Mouse (Mus musculus) stomach, adult 2 months (tissue): Measurements from ENCODE around the gene Klra8. TPM values are rescaled to one million over a fixed set of nuclear protein-coding genes. Genes with fewer than 3 reads are reported as not detected.

Source experiments
- polyA plus RNA-seq: library from polyadenylated mRNA; depleted of rRNA; stranded (reverse); fragments of >200 nt; gene quantifications from 2 replicates; pipeline ENCODE4 v1.2.3, GENCODE M21; 2012; rRNA removed

Klra8 gene
- polyA plus RNA-seq: not detected in 2 replicates

DNA sequence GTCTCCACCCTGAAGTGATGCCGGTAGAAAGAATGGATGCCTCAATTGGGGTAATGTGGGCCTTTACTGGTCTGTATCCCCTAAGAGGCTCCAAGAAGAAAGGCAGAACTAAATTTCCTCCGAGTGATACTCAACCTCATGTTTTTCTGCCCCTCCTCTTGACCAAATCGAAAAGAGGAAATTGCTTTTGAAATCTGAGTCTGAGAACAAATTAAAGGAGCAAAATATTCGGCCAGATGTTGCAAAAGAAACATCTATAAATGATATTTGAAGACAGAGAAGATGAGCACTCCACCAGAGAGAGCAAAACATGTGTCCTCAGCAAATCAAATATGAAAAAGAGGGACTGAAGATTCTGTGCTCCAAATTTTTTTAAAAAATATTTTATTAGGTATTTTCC, at the start of gene Klra8:
Gene Klra8, minus strand, starts transcription at position 101 of the 400 bp plus-strand sequence.

DNA sequence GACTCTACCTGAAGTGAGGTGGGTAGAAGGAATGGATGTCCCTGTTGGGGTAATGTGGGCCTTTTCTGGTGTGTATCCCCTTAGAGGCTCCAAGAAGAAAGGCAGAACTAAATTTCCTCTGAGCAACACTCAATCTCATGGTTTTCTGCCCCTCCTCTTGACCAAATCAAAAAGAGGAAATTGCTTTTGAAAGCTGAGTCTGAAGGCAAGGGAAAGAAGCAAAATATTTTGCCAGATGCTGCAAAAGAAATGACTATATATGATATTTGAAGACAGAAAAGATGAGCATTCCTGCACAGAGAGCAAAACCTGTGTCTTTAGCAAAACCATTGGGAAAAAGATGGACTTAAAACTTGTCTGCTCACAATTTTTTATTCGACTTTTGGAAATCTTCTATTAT, 62.5 kb downstream of the Klra8 start, which contains the start of gene Klra4:
Gene Klra4, minus strand, starts transcription at position 101 of the 400 bp plus-strand sequence.

Other genes with a start within 250 kb of the Klra8 start
- gene Klra5, start 212.2 kb downstream of the Klra8 start, polyA plus RNA-seq: not detected in 2 replicates
- gene Klra6, start 102.9 kb downstream of the Klra8 start, polyA plus RNA-seq: not detected in 2 replicates
- not detected in 2 replicates for gene Klra4, start 62.6 kb downstream of the Klra8 start, polyA plus RNA-seq
- not detected in 2 replicates for gene Klra9, start 63.2 kb upstream of the Klra8 start, polyA plus RNA-seq
- gene Klra7, start 103.4 kb upstream of the Klra8 start, polyA plus RNA-seq: not detected in 2 replicates
- not detected in 2 replicates for gene Klra10, start 152.0 kb upstream of the Klra8 start, polyA plus RNA-seq
- gene Klra3, start 207.7 kb upstream of the Klra8 start, polyA plus RNA-seq: not detected in 2 replicates